Mouse (Mus musculus): ENCODE measurements around the gene Ctcfl. TPM values are rescaled to one million over a fixed set of nuclear protein-coding genes. Genes with fewer than 3 reads are reported as not detected.

Ctcfl gene
- polyA plus RNA-seq, 2 experiments, result 0.01 TPM; not detected in 1

DNA sequence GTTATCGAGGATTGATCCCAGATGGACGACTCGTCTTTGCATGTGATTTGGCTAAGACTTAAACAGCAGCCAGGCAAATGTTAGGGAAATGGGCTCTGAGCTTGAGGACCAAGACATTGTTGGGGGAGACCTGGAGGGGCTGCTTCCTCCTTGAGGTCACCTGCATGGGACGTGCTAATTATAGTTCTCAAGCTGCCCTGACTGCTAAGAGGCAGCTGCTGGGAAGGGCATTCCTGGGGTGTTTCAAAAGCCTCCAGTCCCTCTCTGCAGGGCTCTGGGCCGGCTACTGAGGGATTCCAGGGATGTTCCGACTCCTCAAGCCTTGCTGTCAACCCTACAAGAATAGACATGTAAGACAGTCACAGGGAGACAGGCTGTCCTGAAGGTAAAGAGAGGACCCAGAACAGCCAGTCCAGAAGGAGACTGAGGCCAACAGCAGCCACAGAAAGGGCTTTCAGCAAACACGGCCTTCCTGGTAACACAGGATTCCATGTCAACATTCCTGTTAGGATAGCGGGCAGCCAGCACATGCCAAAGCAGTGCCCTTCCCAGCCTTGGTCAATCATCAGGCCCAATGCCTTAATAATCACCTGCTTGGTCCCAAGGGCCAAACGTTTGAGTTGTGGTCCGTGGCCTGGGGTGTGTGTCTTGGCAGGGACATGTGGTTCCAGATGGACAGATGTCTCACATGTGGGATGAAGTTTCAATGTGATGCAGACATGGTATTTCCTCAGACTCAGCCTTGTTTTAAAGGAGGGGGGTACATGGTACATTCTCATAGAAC, 39.4 kb downstream of the Ctcfl start:
- H3K4me1 ChIP-seq (replicated peaks; ENCODE audit: control insufficient read depth in 2 of 2, insufficient read depth in 2 of 2, low read length in 1 of 2), result peaks cover 0 to 2% of the 10 kb centered on the region in 2 experiments; a peak in 2 of 4 replicates
- no peaks in the 10 kb centered on the region for H3K36me3 ChIP-seq (replicated peaks; ENCODE audit: control insufficient read depth, insufficient read depth, low read depth)
- DNase-seq (ENCODE audit: low read depth in 3 of 3, low spot score in 3 of 3) (no peak), ATAC-seq (ENCODE audit: insufficient read depth) (no peak)
- H3K4me2 ChIP-seq (ENCODE audit: low read depth), result no peak overlapping the region
- no peaks in the 10 kb centered on the region for H3K9me3 ChIP-seq (ENCODE audit: control insufficient read depth, low read length)
- 58% methylated on average over 10 of the region's 10 CpGs for WGBS (ENCODE audit: insufficient replicate concordance)
- H3K27ac ChIP-seq, result no peak overlapping the region
- no peaks in the 10 kb centered on the region for H3K27me3 ChIP-seq (ENCODE audit: control insufficient read depth, insufficient read depth, low read length)
- no peak for TF ChIP-seq CTCF (IDR thresholded peaks at IDR 0.05; ENCODE audit: low read depth)
- no peak for TF ChIP-seq EP300 (IDR thresholded peaks at IDR 0.05; ENCODE audit: low read depth)
- no peak overlapping the region for H3K4me3 ChIP-seq (ENCODE audit: insufficient read depth in 1 of 2, low read depth in 2 of 2, low read length in 2 of 2)
- no peak overlapping the region for H3K9ac ChIP-seq (replicated peaks)

DNA sequence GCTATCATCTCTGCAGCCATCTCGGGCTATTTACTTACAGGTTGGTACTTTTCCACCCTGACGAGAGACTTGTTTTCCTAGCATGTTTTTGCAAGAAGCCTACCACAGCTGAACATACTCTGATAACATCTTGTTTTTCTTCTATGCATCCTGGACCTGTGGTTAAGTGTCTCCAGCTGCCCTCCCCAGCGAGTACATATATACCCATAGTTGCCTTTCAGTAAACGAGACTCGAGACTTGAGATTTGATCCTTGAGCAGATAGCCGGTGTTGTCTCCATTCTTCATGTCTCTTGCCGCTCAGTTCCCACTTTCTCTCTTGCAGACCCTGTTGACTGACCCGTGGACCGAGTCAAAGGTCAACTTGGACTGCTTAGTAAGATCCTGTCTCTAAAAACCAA, 42.4 kb downstream of the Ctcfl start:
- Histone ChIP-seq H3K27ac (no peak overlapping the region), H3K9me3 (ENCODE audit: control insufficient read depth, low read length) (no peaks in the 10 kb centered on the region), H3K4me1 (replicated peaks; ENCODE audit: control insufficient read depth in 2 of 2, insufficient read depth in 2 of 2, low read length in 1 of 2) (no peaks in the 10 kb centered on the region), H3K4me2 (ENCODE audit: low read depth) (no peak overlapping the region), H3K27me3 (ENCODE audit: control insufficient read depth, insufficient read depth, low read length) (no peaks in the 10 kb centered on the region), H3K36me3 (replicated peaks; ENCODE audit: control insufficient read depth, insufficient read depth, low read depth) (no peaks in the 10 kb centered on the region), H3K4me3 (ENCODE audit: insufficient read depth in 1 of 2, low read depth in 2 of 2, low read length in 2 of 2) (no peak overlapping the region), H3K9ac (replicated peaks) (no peak overlapping the region)
- TF ChIP-seq CTCF (IDR thresholded peaks at IDR 0.05; ENCODE audit: low read depth), result no peak
- no peak for TF ChIP-seq EP300 (IDR thresholded peaks at IDR 0.05; ENCODE audit: low read depth)
- 48% methylated on average over 9 of the region's 9 CpGs for WGBS (ENCODE audit: insufficient replicate concordance)
- ATAC-seq (ENCODE audit: insufficient read depth), result no peak
- no peak for DNase-seq (ENCODE audit: low read depth in 3 of 3, low spot score in 3 of 3)

DNA sequence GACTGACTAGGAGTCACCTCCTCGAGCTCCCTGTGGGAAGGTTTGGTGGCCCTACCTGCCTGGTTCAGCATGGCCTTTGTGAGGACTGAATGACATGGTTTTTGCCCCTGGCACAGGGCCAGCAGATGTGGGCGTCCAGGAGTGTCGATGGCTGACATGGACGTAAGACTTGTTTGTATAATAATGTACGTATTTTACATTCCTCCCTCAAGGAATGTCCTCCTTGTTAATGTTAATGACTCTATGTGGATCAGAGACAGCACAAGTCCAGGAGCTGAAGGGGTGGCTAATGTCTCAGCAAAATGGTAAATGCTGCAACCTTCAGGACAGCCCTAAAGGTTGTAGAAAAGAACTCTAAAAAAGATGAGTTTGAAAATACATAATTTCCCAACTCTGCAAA, 45.7 kb downstream of the Ctcfl start:
- Histone ChIP-seq H3K4me1 (replicated peaks; ENCODE audit: control insufficient read depth in 2 of 2, insufficient read depth in 2 of 2, low read length in 1 of 2) (no peaks in the 10 kb centered on the region), H3K27me3 (ENCODE audit: control insufficient read depth, insufficient read depth, low read length) (no peaks in the 10 kb centered on the region), H3K9ac (replicated peaks) (no peak overlapping the region), H3K9me3 (ENCODE audit: control insufficient read depth, low read length) (no peaks in the 10 kb centered on the region), H3K36me3 (replicated peaks; ENCODE audit: control insufficient read depth, insufficient read depth, low read depth) (no peaks in the 10 kb centered on the region), H3K4me2 (ENCODE audit: low read depth) (no peak overlapping the region), H3K27ac (no peak overlapping the region), H3K4me3 (ENCODE audit: insufficient read depth in 1 of 2, low read depth in 2 of 2, low read length in 2 of 2) (no peak overlapping the region)
- DNase-seq (ENCODE audit: low read depth in 3 of 3, low spot score in 3 of 3) (no peak), ATAC-seq (ENCODE audit: insufficient read depth) (no peak)
- 65% methylated on average over 5 of the region's 5 CpGs for WGBS (ENCODE audit: insufficient replicate concordance)
- TF ChIP-seq CTCF (IDR thresholded peaks at IDR 0.05; ENCODE audit: low read depth) (no peak), EP300 (IDR thresholded peaks at IDR 0.05; ENCODE audit: low read depth) (no peak)

DNA sequence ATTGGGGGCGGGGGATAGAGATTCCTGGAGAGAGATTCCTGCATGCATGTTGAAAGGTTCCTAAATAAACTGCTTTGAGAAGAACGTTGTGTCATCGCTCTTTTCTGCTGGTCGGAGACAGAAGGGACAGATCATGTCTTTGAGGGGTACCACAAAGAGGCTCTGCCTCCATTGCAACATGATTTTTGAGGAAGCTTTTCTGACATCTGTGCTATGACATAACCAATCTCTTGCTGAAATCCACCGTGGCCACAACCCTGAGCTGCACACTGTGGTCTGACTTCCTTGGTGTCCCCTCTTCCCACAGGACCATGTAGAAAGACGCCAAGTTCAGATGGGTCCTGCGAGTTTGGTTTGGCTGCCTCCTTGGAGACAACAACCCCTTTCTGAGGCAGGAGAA, 46.4 kb downstream of the Ctcfl start:
- no peak overlapping the region for H3K4me2 ChIP-seq (ENCODE audit: low read depth)
- TF ChIP-seq CTCF (IDR thresholded peaks at IDR 0.05; ENCODE audit: low read depth) (no peak), EP300 (IDR thresholded peaks at IDR 0.05; ENCODE audit: low read depth) (no peak)
- DNase-seq (ENCODE audit: low read depth in 3 of 3, low spot score in 3 of 3) (no peak), ATAC-seq (ENCODE audit: insufficient read depth) (no peak)
- H3K27ac ChIP-seq, result no peak overlapping the region
- no peaks in the 10 kb centered on the region for H3K4me1 ChIP-seq (replicated peaks; ENCODE audit: control insufficient read depth in 2 of 2, insufficient read depth in 2 of 2, low read length in 1 of 2)
- 49% methylated on average over 7 of the region's 7 CpGs for WGBS (ENCODE audit: insufficient replicate concordance)
- H3K4me3 ChIP-seq (ENCODE audit: insufficient read depth in 1 of 2, low read depth in 2 of 2, low read length in 2 of 2), result no peak overlapping the region
- no peaks in the 10 kb centered on the region for H3K36me3 ChIP-seq (replicated peaks; ENCODE audit: control insufficient read depth, insufficient read depth, low read depth)
- no peaks in the 10 kb centered on the region for H3K9me3 ChIP-seq (ENCODE audit: control insufficient read depth, low read length)
- H3K27me3 ChIP-seq (ENCODE audit: control insufficient read depth, insufficient read depth, low read length), result no peaks in the 10 kb centered on the region
- H3K9ac ChIP-seq (replicated peaks), result no peak overlapping the region

DNA sequence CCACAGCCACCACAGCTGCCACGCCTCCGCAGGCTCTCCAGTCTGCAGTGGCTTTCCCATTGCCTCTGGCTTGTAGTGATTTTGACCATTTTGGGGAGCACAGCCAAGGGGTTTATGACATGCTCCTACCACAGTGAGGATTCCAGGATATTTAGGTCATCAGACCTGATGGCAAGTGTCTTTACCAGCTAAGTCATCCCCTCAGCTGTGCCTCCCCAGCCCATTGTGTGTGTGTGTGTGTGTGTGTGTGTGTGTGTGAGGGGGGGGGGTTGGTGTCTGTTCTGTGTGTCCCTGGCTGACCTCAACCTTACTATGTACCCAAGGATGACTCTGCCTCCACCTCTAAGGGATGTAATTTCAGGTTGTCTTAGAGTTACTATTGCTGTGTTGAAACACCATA, 54.5 kb downstream of the Ctcfl start:
- DNase-seq (ENCODE audit: low read depth in 3 of 3, low spot score in 3 of 3), result no peak
- Histone ChIP-seq H3K9ac (replicated peaks) (no peak overlapping the region), H3K27ac (no peak overlapping the region), H3K36me3 (replicated peaks; ENCODE audit: control insufficient read depth, insufficient read depth, low read depth) (no peaks in the 10 kb centered on the region), H3K4me2 (ENCODE audit: low read depth) (no peak overlapping the region), H3K9me3 (ENCODE audit: control insufficient read depth, low read length) (no peaks in the 10 kb centered on the region), H3K4me1 (replicated peaks; ENCODE audit: control insufficient read depth in 2 of 2, insufficient read depth in 2 of 2, low read length in 1 of 2) (peaks cover 6 to 18% of the 10 kb centered on the region in 2 experiments; a peak in 3 of 4 replicates), H3K4me3 (ENCODE audit: insufficient read depth in 1 of 2, low read depth in 2 of 2, low read length in 2 of 2) (no peak overlapping the region), H3K27me3 (ENCODE audit: control insufficient read depth, insufficient read depth, low read length) (no peaks in the 10 kb centered on the region)
- WGBS (ENCODE audit: insufficient replicate concordance), result 76% methylated on average over 2 of the region's 2 CpGs
- TF ChIP-seq EP300 (IDR thresholded peaks at IDR 0.05; ENCODE audit: low read depth), result no peak
- no peak for TF ChIP-seq CTCF (IDR thresholded peaks at IDR 0.05; ENCODE audit: low read depth)
- ATAC-seq (ENCODE audit: insufficient read depth), result no peak
